Mouse (Mus musculus): Measurements from ENCODE around the gene Olfr818. TPM values are rescaled to one million over a fixed set of nuclear protein-coding genes. Genes with fewer than 3 reads are reported as not detected.
"Not testable (repeated sequence)": the region's sequence is repeated elsewhere in the genome, so short reads cannot be mapped to it uniquely, and the experiment has no call there.

The Olfr818 gene
- not detected for polyA plus RNA-seq (2017; shearing (Covaris generic))

DNA sequence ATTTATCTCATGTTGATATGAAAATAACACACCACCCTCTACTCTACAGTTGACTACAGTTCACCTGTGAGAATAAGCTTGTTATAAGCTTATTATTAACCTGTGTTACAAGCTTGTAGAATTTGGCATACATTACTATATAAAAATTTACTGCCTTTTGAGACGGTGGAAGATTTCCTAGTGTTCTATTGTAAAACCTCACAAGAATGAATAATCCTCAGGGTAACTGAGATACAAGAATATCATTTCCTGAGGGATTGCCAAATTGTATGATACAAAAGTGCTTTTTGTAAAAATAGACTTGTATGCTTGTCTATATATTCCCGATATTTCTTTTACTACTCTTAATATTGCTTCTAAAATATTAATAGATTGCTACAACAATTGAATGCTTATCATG, at the start of gene Olfr818:
TSS of gene Olfr818 (minus strand) at position 101 of the 400 bp plus-strand sequence.
- no peak for ATAC-seq

DNA sequence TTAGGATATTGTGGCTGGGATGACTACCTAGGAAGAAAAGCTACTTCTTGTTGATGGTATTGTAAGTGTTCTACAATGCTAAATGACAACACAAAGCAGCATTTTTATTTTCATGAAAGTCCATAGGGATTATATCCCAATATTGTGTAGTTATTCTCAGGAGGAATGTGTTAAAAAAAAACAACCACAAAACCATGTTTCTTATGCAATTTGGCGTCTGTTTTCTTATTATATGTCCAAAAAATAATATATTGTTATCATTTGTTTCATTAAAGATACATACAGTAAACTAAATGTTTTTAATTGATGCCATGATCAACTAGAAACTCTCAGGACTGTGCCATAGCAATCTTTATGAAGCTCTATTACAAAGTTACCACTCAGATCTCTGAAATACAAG, 36.1 kb upstream of the Olfr818 start, which contains the start of gene Gm10310:
TSS of gene Gm10310 (minus strand) at position 101 of the 400 bp plus-strand sequence.
- ATAC-seq, result not testable (repeated sequence)

DNA sequence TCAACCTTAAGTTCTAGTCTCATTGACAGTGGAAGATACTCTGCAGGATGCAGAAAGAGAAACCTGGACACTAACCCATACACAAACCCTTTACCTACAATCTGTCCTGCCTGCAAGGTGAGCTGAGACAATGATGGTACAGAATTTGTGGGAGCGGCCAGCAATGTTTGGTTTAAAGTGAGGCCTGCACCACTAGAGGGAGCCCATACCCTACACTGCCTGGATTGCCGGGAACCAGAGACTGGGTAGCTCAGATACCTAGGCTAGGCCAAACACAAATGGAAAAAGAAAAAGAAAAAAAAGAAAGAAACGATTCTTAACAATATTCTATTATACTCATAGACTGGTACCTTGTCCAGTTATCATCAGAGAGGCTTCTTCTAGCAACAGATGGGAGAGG, 33.0 kb upstream of the Olfr818 start:
- peak; percentile 26 for ATAC-seq

DNA sequence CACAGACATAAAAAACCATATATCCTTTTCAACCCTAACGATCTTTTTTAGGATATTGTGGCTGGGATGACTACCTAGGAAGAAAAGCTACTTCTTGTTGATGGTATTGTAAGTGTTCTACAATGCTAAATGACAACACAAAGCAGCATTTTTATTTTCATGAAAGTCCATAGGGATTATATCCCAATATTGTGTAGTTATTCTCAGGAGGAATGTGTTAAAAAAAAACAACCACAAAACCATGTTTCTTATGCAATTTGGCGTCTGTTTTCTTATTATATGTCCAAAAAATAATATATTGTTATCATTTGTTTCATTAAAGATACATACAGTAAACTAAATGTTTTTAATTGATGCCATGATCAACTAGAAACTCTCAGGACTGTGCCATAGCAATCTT, 27.1 kb upstream of the Olfr818 start, which contains the start of gene Olfr247:
TSS of gene Olfr247 (minus strand) at position 101 of the 400 bp plus-strand sequence.
- ATAC-seq, result not testable (repeated sequence)

DNA sequence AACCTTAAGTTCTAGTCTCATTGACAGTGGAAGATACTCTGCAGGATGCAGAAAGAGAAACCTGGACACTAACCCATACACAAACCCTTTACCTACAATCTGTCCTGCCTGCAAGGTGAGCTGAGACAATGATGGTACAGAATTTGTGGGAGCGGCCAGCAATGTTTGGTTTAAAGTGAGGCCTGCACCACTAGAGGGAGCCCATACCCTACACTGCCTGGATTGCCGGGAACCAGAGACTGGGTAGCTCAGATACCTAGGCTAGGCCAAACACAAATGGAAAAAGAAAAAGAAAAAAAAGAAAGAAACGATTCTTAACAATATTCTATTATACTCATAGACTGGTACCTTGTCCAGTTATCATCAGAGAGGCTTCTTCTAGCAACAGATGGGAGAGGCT, 24.1 kb upstream of the Olfr818 start:
- ATAC-seq, result not testable (repeated sequence)

DNA sequence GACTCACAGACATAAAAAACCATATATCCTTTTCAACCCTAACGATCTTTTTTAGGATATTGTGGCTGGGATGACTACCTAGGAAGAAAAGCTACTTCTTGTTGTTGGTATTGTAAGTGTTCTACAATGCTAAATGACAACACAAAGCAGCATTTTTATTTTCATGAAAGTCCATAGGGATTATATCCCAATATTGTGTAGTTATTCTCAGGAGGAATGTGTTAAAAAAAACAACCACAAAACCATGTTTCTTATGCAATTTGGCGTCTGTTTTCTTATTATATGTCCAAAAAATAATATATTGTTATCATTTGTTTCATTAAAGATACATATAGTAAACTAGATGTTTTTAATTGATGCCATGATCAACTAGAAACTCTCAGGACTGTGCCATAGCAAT, 18.3 kb upstream of the Olfr818 start, which contains the start of gene Olfr819:
TSS of gene Olfr819 (minus strand) at position 101 of the 400 bp plus-strand sequence.
- ATAC-seq, result not testable (repeated sequence)

DNA sequence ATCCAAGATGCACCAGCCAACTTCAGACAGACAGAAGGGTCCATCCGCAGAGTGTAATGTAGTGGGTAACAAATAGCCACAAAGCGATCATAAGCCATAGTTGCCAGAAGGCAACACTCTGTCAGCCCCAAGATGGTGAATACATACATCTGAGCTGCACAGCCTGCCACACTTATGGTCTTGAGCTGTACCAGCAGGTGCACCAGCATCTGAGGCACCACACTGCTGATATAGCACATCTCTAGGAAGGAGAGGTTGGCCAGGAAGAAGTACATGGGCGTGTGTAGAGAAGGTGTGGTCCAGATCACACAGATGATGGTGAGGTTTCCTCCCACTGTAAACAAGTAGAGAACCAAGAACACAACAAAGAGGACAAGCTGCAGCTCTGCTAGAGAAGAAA, 17.3 kb upstream of the Olfr818 start:
- peak; percentile 32 for ATAC-seq

DNA sequence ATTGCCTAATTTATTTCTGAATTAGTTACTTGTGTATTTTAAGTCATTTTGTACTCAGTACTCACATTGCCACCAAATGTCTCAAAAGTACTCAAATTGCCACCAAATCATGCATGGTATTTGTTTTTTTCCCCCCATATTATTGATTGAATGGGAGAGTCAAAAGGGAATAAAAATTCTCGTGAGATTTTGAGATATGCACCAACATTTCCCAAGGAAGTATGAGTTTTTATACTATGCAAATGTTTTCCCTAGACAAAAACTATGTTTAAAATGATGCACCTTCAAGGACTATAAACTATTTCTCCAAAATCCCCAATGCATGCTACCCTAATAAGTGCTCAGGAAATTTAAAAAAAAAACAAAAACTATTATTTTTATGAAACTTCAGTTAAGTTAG, 33.4 kb downstream of the Olfr818 start, which contains the start of gene Olfr816:
TSS of gene Olfr816 (minus strand) at position 101 of the 400 bp plus-strand sequence.
- no peak for ATAC-seq

DNA sequence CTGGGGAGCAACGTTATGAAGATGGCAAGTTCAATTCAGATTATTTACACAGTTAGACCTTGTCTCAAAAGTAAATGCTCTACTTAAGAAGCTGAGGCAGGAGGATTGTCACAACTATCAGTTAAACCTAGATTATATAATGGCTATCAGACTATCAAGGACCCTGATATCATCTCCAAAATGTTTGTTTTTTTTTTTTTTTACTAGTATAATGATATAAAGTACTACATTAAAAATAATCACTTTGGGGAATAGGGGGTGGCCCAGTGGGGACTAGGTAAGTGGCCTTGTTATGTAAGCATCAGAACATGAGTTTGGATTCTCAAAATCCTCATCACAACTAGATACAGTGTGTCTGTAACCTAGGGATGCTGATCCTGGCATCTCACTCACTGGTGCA, 43.1 kb downstream of the Olfr818 start, which contains the start of gene Olfr815:
TSS of gene Olfr815 (minus strand) at position 101 of the 400 bp plus-strand sequence.
- not testable (repeated sequence) for ATAC-seq

Other genes with a start within 250 kb of the Olfr818 start
- gene Olfr804, start 245.9 kb downstream of the Olfr818 start, polyA plus RNA-seq (2017; shearing (Covaris generic)), result not detected
- gene Olfr805, start 219.7 kb downstream of the Olfr818 start, polyA plus RNA-seq (2017; shearing (Covaris generic)), result not detected
- gene Olfr806, start 207.2 kb downstream of the Olfr818 start, polyA plus RNA-seq (2017; shearing (Covaris generic)), result not detected
- gene Olfr807, start 191.3 kb downstream of the Olfr818 start, polyA plus RNA-seq (2017; shearing (Covaris generic)), result not detected
- gene Olfr808, start 183.6 kb downstream of the Olfr818 start, polyA plus RNA-seq (2017; shearing (Covaris generic)), result not detected
- gene Olfr809, start 174.5 kb downstream of the Olfr818 start, polyA plus RNA-seq (2017; shearing (Covaris generic)), result not detected
- gene Olfr810, start 154.2 kb downstream of the Olfr818 start, polyA plus RNA-seq (2017; shearing (Covaris generic)), result not detected
- not detected for gene Olfr811, start 144.7 kb downstream of the Olfr818 start, polyA plus RNA-seq (2017; shearing (Covaris generic))
- not detected for gene Olfr812, start 103.0 kb downstream of the Olfr818 start, polyA plus RNA-seq (2017; shearing (Covaris generic))
- not detected for gene Olfr813, start 93.7 kb downstream of the Olfr818 start, polyA plus RNA-seq (2017; shearing (Covaris generic))
- gene Olfr814, start 69.2 kb downstream of the Olfr818 start, polyA plus RNA-seq (2017; shearing (Covaris generic)), result under 1 TPM in 1 of 2 experiments, not detected in 1; 0.11 TPM
- gene Olfr815, start 43.2 kb downstream of the Olfr818 start, polyA plus RNA-seq (2017; shearing (Covaris generic)), result not detected
- not detected for gene Olfr816, start 33.5 kb downstream of the Olfr818 start, polyA plus RNA-seq (2017; shearing (Covaris generic))
- not detected for gene Olfr819, start 18.2 kb upstream of the Olfr818 start, polyA plus RNA-seq (2017; shearing (Covaris generic))
- not detected for gene Olfr247, start 27.0 kb upstream of the Olfr818 start, polyA plus RNA-seq (2017; shearing (Covaris generic))
- under 1 TPM in 1 of 2 experiments, not detected in 1; 0.07 TPM for gene Gm10310, start 36.0 kb upstream of the Olfr818 start, polyA plus RNA-seq (2017; shearing (Covaris generic))
- not detected for gene Olfr820, start 63.5 kb upstream of the Olfr818 start, polyA plus RNA-seq (2017; shearing (Covaris generic))
- gene Olfr821, start 81.2 kb upstream of the Olfr818 start, polyA plus RNA-seq (2017; shearing (Covaris generic)), result not detected
- under 1 TPM in 1 of 2 experiments, not detected in 1; 0.12 TPM for gene Olfr822, start 122.1 kb upstream of the Olfr818 start, polyA plus RNA-seq (2017; shearing (Covaris generic))
- not detected for gene Olfr823, start 166.3 kb upstream of the Olfr818 start, polyA plus RNA-seq (2017; shearing (Covaris generic))
- not detected for gene Olfr824, start 180.9 kb upstream of the Olfr818 start, polyA plus RNA-seq (2017; shearing (Covaris generic))
- gene Olfr825, start 217.7 kb upstream of the Olfr818 start, polyA plus RNA-seq (2017; shearing (Covaris generic)), result not detected
- not detected for gene Olfr826, start 235.1 kb upstream of the Olfr818 start, polyA plus RNA-seq (2017; shearing (Covaris generic))

Measured in CD4-positive, CD25-positive, alpha-beta regulatory T cell, adult 4 months (primary cell).